Comparison of ENCODE assay signal across 8 mouse cellular contexts in the genomic region with DNA sequence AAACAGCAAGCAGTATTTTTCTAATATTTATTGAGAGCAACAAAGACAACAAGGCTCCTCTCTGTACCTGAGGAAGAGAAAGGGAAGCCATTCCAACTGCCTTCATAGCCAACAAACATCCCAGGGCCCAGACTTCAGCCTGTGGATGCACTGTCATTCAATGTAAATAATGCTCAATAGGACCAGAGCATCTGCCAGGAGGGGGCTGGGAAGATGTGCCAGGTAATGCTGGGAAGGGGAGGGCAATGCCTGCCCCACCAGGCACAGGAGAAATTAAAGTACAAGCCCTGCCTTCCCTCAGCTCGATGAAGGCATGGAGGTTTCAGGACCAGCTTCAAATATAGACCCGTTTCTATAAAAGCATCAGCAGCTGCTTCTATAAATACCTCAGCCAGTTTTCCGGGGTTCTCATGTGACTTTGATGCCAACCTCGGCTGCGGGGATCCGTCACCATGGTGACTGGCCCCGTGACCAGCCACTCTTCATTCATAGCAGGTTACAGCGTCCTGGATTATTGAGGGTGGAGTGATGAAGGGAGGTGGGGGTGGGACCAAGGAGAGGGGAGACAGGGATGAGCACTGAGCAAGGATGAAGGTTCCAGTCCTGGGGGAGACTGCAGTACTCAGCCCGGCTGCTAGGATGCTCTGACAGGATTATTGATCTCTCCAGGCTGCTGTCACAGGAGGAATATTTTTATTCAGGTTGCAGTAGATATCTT. TPM values are rescaled to one million over a fixed set of nuclear protein-coding genes. Genes with fewer than 3 reads are reported as not detected.
A peak's percentile ranks its signal among the peaks of the same experiment; 100 is the strongest.
DNase-seq lines count a peak whose midpoint lies in the region; ATAC-seq and TF ChIP-seq lines count a peak whose summit lies in the region.
"Had no signal": no experiment of that assay in that cellular context is flagged by ENCODE, and none has a peak within 500 bp of the region (broad histone marks: within the 10 kb centered on the region; RNA-seq: fewer than 3 reads in every experiment).

No protein-coding gene starts in this region.

- WGBS in cerebellum, adult 2 months: 5% methylated on average over 9 of the region's 9 CpGs
- WGBS in heart, embryonic 10.5 days: 32% methylated on average over 9 of the region's 9 CpGs

- peaks cover 23% of the 10 kb centered on the region for H3K4me1 ChIP-seq in cerebellum, adult 2 months (ENCODE audit: control insufficient read depth, insufficient read depth, low read length)
- H3K4me1 ChIP-seq in heart, embryonic 10.5 days: peaks cover 16% of the 10 kb centered on the region; the same call in 1 of the 2 replicates

- ATAC-seq in erythroblast, adult 5-6 weeks (replicated peaks; ENCODE audit: low FRiP score, poor library complexity, severe bottlenecking): no peak

- TF ChIP-seq CTCF in cerebellum, adult 2 months (IDR thresholded peaks at IDR 0.05; ENCODE audit: borderline replicate concordance, insufficient read depth, low read depth, low read length): no peak

- peak; percentile 10 for DNase-seq in adrenal gland, postnatal 10 days
- peak; percentile 77 to 89 for DNase-seq in cerebellum, adult 2 months
- no peak for DNase-seq in heart, embryonic 10.5 days (ENCODE audit: low spot score)
- DNase-seq in left cerebral cortex, adult 9 months (ENCODE audit: low spot score in 2 of 2): peak; percentile 85 to 89
- peak; percentile 84 to 90 for DNase-seq in right cerebral cortex, adult 2 months (ENCODE audit: low spot score in 2 of 2)
- DNase-seq in thymus, postnatal 10 days (ENCODE audit: low spot score in 2 of 2): no peak

- H3K27ac ChIP-seq in cerebellum, adult 2 months (ENCODE audit: insufficient read depth, low read length): peak overlapping the region; percentile 80
- H3K27ac ChIP-seq in heart, embryonic 10.5 days: peak overlapping the region; percentile 78
- H3K27ac ChIP-seq: limb, embryonic 15.5 days had no signal

- no peaks in the 10 kb centered on the region for H3K27me3 ChIP-seq in cerebellum, adult 2 months (ENCODE audit: control insufficient read depth, insufficient read depth, low read length)
- peaks cover 10% of the 10 kb centered on the region for H3K27me3 ChIP-seq in heart, embryonic 10.5 days (ENCODE audit: insufficient read depth, poor library complexity, severe bottlenecking)
- H3K27me3 ChIP-seq: limb, embryonic 15.5 days had no signal

- 0 out of 2 replicates have a peak, but pooled peaks have one; percentile 17 for TF ChIP-seq POLR2A in cerebellum, adult 2 months (IDR thresholded peaks at IDR 0.05; ENCODE audit: borderline replicate concordance, insufficient read depth, low read length)

- H3K9me3 ChIP-seq in heart, embryonic 10.5 days: no peaks in the 10 kb centered on the region
- H3K9me3 ChIP-seq: limb, embryonic 15.5 days had no signal

- peak overlapping the region; percentile 44 for H3K4me3 ChIP-seq in cerebellum, adult 2 months (replicated peaks; ENCODE audit: insufficient read depth, low read depth, low read length)
- H3K4me3 ChIP-seq in heart, embryonic 10.5 days: peak overlapping the region; percentile 24; the same call in 1 of the 2 replicates
- H3K4me3 ChIP-seq: limb, embryonic 15.5 days had no signal

- no peaks in the 10 kb centered on the region for H3K36me3 ChIP-seq in heart, embryonic 10.5 days
- H3K36me3 ChIP-seq: limb, embryonic 15.5 days had no signal

RNA-seq across cellular contexts. Expression of gene Slc6a17, which starts 10.7 kb away (rescaled TPM):
- 1 to 10 TPM; 2.5 to 3.7 TPM for total RNA-seq in adrenal gland, postnatal 10 days (2021)
- polyA plus RNA-seq in cerebellum, adult 2 months (2012; rRNA removed): 158 and 176 TPM in 2 replicates
- 3.0 and 3.8 TPM in 2 replicates for polyA plus RNA-seq in heart, embryonic 10.5 days (2016; fragmentation: Nextera tagmentation; extraction: Ambion mirVana)
- total RNA-seq in erythroblast, adult 5-6 weeks (2015; ENCODE audit: low replicate concordance): not detected in 2 replicates
- not detected in 2 replicates for total RNA-seq in erythroblast, adult 5-6 weeks (2017; ENCODE audit: low replicate concordance)

RNA-seq across cellular contexts. Expression of gene Ubl4b, which starts 26.3 kb away (rescaled TPM):
- not detected for total RNA-seq in adrenal gland, postnatal 10 days (2021)
- not detected in 2 replicates for polyA plus RNA-seq in cerebellum, adult 2 months (2012; rRNA removed)
- polyA plus RNA-seq in heart, embryonic 10.5 days (2016; fragmentation: Nextera tagmentation; extraction: Ambion mirVana): 0.15 TPM in 1 of 2 replicates, not detected in the other
- not detected in 2 replicates for total RNA-seq in erythroblast, adult 5-6 weeks (2015; ENCODE audit: low replicate concordance)
- total RNA-seq in erythroblast, adult 5-6 weeks (2017; ENCODE audit: low replicate concordance): not detected in 2 replicates
- polyA plus RNA-seq: limb, embryonic 15.5 days had no signal

Comparison
In these comparisons a context has a peak if more than half of its experiments do, and no peak if none do; other contexts are left out.
1. DNase-seq: peak in adrenal gland, postnatal 10 days (single experiment), cerebellum, adult 2 months (2 of 2), left cerebral cortex, adult 9 months (2 of 2) and right cerebral cortex, adult 2 months (2 of 2); none in heart, embryonic 10.5 days (single experiment) and thymus, postnatal 10 days (0 of 2).